Mouse (Mus musculus) adrenal gland, adult 18-20 months (tissue): Measurements from ENCODE around the gene Zfp619. TPM values are rescaled to one million over a fixed set of nuclear protein-coding genes. Genes with fewer than 3 reads are reported as not detected.
"Not testable (repeated sequence)": the region's sequence is repeated elsewhere in the genome, so short reads cannot be mapped to it uniquely, and the experiment has no call there.

Experiments used
- DNase-seq, 2 experiments: peaks; one replicate each; pipeline ENCODE4 v3.0.0; 2021 to 2022; ENCODE audit warnings: low spot score in 2 of 2
- total RNA-seq, 2 experiments: library from RNA; stranded (reverse); gene quantifications; 1 replicate in 1 of 2; 2 replicates in 1 of 2; pipeline ENCODE4 v1.2.3; 2021

The Zfp619 gene
- total RNA-seq, 2 experiments from 2014 or later = 1.7 to 2.0 TPM

GRCm38 (mm10) chr7:39588471-39589041, 71.0 kb downstream of the Zfp619 start:
- DNase-seq = peak in 1 of 2 experiments; percentile 21

DNA sequence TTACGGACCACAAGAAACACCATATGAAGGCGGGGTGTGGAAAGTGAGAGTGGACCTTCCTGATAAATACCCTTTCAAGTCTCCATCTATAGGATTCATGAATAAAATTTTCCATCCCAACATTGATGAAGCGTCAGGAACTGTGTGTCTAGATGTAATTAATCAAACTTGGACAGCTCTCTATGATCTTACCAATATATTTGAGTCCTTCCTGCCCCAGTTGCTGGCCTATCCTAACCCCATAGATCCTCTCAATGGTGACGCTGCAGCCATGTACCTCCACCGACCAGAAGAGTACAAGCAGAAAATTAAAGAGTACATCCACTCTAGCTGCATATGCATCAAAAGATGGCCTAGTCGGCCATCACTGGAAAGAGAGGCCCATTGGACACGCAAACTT, 71.5 kb downstream of the Zfp619 start:
- DNase-seq = not testable (repeated sequence)

Other genes with a start within 250 kb of the Zfp619 start
- gene Gm5114, start 104.6 kb upstream of the Zfp619 start, total RNA-seq = not detected